Mouse (Mus musculus) splenic B cell, adult 2 months (primary cell): Measurements from ENCODE around the gene Tmem128.

Experiments used
- DNase-seq: peaks from one replicate; pipeline ENCODE4 v3.0.0-alpha.2; 2011; ENCODE audit warnings: low read depth, low spot score
- H3K27me3 ChIP-seq: 2 replicates; pipeline ENCODE4 v1.6.1; 2012; ENCODE audit warnings: mild to moderate bottlenecking, low read length, moderate library complexity, mixed read lengths; ENCODE audit not compliant: control insufficient read depth, poor library complexity, insufficient read depth, severe bottlenecking
- H3K36me3 ChIP-seq: 2 replicates; pipeline ENCODE4 v1.6.1; 2012; ENCODE audit warnings: mild to moderate bottlenecking, low read length, moderate library complexity, mixed read lengths; ENCODE audit not compliant: control insufficient read depth, poor library complexity, insufficient read depth, severe bottlenecking

The Tmem128 gene

DNA sequence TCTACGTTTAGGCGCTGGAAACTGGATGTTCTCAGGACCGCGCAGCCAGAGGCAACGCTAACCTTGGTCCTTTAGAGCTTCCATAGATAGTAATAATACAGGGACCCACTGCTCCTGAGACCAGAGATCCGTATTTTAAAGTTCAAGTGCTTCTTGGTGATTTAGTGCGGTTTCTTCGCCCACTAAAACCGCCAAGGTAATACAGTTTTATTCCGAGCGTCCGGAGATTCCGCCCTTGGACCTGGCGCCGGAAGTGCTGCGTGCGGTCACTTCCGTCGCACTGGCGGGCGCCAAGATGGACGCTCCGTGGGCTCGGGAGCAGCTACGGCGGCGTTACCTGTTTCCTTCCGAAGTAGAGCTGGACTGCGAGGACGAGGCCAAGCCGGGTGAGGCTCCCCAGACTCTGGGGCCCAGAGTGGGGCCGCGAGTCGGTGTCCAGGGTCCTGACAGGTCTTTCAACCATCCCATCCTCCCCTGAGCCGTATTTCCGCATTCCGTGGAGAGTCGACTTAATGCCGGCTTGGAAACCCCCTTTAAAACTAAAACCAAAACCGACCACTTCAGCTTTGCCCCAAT lies at the start of gene Tmem128:
Gene Tmem128, plus strand, starts transcription at position 79 of the 576 bp plus-strand sequence.
- H3K36me3 ChIP-seq, result peaks cover 4% of the 10 kb centered on the region
- no peaks in the 10 kb centered on the region for H3K27me3 ChIP-seq
- DNase-seq, result peak; percentile 73

DNA sequence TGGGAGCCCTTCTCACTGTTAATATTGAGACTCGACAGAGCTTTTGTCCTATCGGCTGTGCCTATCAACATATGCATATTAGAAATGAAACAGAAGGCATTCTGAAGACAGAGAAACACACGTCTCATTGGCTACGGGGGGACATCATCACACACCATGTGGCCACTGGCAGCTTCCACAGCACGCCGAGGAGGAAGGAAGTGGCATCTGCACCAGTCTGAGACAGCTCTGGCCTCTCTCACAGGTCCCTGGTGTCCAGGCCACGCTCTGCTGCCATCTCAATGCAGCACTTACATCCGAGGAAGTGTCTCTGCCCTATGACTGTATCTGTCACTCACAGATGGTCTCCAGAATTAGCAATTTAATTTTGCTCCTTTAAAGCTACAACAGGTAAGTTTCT lies 48.3 kb upstream of the Tmem128 start:
- peaks cover 3% of the 10 kb centered on the region for H3K36me3 ChIP-seq
- peak; percentile 88 for DNase-seq
- no peaks in the 10 kb centered on the region for H3K27me3 ChIP-seq

DNA sequence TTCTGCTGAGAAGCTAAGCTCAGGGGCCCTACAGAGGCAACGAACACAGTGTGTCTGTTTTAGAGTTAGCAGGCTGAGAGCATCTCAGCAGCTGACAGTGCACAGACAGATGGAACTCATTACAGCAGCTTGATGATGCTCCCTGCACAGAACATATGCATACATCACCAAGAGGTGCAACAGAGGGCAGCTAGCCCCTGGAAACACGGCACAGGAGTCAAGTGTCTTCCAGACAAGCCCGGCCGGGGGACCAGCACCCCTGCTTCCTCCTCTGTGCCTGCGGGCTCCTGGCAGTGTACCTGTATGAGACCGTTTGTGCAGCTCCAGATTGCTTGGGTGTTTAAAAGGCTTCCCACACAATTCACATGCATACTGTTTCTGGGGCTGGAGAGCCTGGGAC lies 47.0 kb upstream of the Tmem128 start:
- Histone ChIP-seq H3K27me3 (no peaks in the 10 kb centered on the region), H3K36me3 (no peaks in the 10 kb centered on the region; the same call in none of the 2 replicates)
- DNase-seq, result no peak

DNA sequence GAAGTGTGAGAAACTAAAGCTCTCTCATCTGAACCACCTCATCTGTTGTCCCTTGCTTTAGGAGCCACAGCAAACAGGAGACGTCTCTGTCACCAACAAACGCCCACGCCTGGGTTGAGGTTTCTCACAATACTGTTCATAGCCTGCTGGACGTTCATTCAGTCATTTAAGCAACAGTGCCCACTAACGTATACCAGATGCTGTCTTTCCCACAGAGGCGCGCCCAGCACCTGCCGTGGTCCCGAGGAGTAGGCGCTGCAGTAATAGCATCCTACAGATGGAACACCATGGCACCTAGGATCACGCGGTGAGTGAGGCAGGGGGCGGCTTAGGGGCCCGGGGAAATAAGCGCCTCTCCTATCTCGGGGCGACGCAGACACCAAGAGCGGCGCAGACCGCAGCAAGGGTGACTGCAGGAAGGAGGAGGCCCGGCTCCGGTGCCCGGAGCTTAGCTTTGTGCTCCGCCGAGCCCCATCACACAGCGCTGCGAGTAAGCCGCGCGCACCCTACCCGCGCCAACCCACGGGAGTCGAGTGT lies 40.1 kb upstream of the Tmem128 start:
- DNase-seq, result peak; percentile 42

DNA sequence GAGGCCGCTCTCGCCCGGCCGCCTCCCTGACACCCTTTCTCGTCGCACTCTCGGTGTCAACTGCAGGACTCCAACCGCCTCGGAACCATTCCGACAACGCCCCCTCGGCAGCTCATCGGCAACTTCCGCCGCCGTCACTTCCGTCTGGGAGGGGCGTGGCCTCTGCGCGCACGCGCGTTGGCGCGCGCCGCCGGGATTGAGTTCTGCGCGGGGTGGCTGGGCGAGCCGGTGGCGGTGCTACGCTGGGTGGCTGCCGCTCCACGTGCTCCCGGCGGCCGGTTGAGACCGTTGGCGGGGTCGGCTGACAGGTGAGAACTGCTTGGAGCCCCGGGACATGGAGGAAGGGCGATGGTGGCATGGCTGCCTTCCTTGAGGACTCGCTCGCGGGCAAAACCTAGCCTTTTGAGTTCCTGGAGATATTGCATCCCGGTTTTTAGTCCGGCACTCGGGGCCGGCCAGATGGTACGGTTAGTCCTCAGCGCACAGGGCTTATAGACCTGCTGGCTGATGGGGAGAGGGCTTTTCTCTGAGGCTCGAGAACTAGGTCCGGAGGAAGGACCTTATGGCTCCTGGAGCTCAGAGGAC lies 39.6 kb upstream of the Tmem128 start, which contains the start of the genes Zbtb49 and Lyar:
Gene Zbtb49, minus strand, starts transcription at position 130 of the 585 bp plus-strand sequence.
Gene Lyar, plus strand, starts transcription at position 143 of the 585 bp plus-strand sequence.
- DNase-seq, result peak; percentile 95
- Histone ChIP-seq H3K27me3 (no peaks in the 10 kb centered on the region), H3K36me3 (no peaks in the 10 kb centered on the region)

More for the DNA sequence above, 40.1 kb upstream of the Tmem128 start:
- no peaks in the 10 kb centered on the region for H3K36me3 ChIP-seq
- no peaks in the 10 kb centered on the region for H3K27me3 ChIP-seq

DNA sequence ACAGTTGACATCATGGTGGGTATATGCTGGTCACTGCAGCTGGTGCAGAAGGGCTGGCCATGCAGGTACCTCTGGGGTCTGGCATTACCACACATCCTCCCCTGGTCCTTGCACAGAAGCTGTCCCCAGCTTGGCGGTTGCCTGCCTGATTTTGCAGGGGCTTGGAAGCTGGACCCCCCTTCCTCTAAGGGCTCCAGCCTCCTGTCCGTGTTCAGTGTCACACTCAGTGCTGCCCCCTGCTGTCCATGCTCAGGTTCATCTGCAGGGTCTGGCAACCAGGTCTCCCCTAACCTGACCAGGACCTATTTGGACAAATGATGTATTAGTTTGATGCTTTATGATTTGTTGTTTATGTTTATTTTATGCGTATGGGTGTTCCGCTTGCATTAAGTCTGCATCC lies 24.6 kb upstream of the Tmem128 start:
- peak; percentile 80 for DNase-seq
- no peaks in the 10 kb centered on the region for H3K27me3 ChIP-seq
- H3K36me3 ChIP-seq, result peaks cover 7% of the 10 kb centered on the region; the same call in 1 of the 2 replicates

DNA sequence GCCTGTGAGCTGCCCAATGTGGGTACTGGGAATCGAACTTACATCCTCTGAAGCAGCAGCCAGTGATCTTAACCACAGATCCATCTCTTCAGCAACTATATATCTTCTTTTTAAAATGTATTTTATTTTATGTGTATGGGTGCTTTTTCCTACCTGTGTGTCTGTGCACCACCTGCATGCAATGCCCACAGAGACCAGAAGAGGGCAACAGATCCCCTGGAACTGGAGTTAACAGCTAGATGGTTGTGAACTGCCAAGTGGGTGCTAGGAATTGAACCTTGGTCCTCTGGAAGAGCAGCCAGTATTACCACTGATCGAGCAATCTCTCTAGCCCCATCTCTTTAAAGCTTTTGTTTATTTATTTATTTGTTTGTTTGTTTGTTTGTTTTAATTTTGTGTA lies 23.4 kb upstream of the Tmem128 start:
- Histone ChIP-seq H3K27me3 (no peaks in the 10 kb centered on the region), H3K36me3 (peaks cover 5% of the 10 kb centered on the region; the same call in 1 of the 2 replicates)
- no peak for DNase-seq

DNA sequence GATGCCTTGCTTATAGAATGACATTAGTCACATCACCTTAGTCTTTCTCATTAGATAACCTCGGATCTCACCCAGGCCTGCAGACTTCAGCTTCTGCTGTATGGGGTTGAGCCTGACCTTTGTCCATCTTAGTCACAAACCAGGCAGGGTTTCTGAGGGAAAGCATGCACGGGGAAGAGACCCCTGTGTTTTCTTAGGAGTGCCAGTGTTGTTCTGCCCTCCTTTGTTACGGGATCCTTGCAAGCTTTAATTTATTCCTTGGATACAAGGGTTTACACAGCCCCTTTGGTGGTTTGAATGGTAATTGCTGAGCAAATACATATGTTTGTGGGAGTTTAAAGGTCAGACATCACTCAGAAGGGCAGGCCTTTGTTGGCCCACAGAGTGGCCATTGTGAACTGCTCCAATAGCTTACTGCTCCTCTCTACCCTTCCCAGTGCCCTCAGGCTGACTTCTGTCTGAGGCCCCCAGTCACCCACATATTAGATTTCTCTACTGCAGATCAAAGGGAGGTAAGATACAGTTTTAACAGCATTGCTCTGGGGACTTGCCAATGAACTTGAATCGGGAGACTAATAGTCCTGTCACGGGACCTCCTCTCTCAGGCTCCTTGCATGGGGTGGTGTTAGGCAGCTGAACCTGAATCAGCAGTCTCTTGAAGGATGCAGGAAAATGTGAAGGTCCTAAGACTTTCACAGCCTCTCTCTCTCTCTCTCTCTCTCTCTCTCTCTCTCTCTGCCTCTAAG lies 19.1 kb upstream of the Tmem128 start:
- no peaks in the 10 kb centered on the region for H3K27me3 ChIP-seq
- H3K36me3 ChIP-seq, result no peaks in the 10 kb centered on the region
- no peak for DNase-seq

DNA sequence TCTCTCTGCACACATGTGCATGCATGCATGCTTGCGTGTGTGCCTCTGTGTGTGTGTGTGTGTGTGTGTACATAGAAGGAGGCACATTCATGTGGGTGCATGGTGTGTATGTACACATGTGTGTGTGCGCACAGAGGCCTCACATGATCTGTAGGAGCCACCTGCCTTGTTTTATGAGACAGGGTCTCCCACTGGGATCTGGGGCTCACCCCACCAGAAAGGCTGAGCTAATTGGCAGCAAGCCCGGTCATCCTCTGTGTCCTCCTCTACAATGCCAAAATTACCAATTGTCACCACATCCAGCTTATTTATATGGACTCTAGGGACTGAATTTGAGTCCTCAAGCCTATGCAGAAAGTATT lies 18.5 kb upstream of the Tmem128 start:
- no peaks in the 10 kb centered on the region for H3K27me3 ChIP-seq
- H3K36me3 ChIP-seq, result no peaks in the 10 kb centered on the region

DNA sequence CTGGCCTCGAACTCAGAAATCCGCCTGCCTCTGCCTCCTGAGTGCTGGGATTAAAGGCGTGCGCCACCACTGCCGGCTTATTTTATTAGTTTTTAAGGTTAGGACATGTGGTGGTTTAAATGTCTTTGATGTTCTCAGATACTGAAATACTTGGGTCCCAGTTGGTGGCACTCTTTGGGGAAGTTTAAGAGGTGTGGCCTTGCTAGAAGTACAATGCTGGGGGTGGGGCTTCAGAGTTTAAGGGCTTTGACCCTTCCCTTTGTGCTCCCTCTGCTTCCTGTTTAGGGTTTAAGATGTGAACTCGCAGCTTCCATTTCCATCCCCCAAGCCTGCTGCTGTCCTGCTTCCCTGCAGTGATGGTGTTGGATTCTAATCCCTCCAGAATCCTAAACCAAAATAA lies 18.0 kb upstream of the Tmem128 start:
- Histone ChIP-seq H3K36me3 (no peaks in the 10 kb centered on the region), H3K27me3 (no peaks in the 10 kb centered on the region)
- DNase-seq, result no peak

More for the DNA sequence above, 18.5 kb upstream of the Tmem128 start:
- DNase-seq, result no peak

DNA sequence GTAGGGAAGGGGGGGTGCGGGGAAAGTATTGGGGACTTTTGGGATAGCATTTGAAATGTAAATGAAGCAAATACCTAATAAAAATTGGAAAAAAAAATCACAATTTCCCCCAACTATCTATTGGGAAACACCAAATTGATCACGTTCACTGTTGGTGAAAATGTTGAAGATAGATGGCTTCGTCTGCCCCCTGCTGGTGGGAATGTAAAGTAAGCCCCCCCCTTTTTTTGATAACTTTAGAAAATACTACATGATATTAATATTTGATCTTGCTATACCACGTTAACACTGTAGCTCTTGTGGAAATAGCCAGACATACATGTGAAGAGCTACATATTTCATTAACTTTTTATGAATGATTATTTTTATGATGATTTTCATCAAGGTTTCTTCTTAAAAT lies 4.8 kb upstream of the Tmem128 start:
- H3K36me3 ChIP-seq, result no peaks in the 10 kb centered on the region
- peak; percentile 58 for DNase-seq
- H3K27me3 ChIP-seq, result no peaks in the 10 kb centered on the region

DNA sequence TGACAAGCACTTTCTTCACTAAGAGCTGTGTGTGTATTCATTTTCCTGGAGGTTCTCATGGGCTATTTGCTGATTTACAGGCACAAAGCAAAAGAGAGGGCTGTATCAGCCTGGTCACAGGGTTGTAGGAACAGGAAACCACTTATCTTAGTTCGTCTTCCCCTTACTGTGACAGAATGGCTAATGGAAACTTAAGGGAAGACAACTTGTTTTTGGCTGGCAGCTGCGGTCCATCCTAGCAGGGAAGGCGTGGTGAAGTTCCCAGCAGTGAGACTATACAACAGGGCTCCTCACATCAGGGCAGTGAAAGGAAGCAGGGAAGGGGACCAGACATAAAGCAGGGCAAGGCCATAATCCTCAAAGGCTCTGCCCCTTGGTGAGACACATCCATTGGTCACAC lies 4.3 kb upstream of the Tmem128 start:
- no peaks in the 10 kb centered on the region for H3K36me3 ChIP-seq
- no peaks in the 10 kb centered on the region for H3K27me3 ChIP-seq
- DNase-seq, result no peak

DNA sequence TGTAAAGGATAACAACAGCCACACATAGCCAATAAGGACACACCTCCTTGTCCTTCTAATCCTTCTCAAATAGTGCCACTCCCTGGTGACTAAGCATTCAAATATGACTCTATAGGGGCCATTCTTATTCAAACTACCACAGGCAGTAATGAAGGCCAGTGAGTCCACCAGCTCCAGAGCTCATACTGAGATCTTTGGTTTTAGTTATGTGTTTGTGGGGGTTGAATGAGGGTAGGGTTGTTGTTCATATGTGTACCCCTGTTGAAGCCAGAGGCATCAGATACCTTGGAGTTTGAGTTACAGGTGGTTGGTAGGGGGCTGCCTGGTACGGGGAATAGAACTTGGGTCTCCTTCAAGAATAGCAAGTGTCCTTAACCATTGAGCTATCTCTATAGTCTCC lies 3.4 kb upstream of the Tmem128 start:
- no peaks in the 10 kb centered on the region for H3K36me3 ChIP-seq
- no peaks in the 10 kb centered on the region for H3K27me3 ChIP-seq
- no peak for DNase-seq

DNA sequence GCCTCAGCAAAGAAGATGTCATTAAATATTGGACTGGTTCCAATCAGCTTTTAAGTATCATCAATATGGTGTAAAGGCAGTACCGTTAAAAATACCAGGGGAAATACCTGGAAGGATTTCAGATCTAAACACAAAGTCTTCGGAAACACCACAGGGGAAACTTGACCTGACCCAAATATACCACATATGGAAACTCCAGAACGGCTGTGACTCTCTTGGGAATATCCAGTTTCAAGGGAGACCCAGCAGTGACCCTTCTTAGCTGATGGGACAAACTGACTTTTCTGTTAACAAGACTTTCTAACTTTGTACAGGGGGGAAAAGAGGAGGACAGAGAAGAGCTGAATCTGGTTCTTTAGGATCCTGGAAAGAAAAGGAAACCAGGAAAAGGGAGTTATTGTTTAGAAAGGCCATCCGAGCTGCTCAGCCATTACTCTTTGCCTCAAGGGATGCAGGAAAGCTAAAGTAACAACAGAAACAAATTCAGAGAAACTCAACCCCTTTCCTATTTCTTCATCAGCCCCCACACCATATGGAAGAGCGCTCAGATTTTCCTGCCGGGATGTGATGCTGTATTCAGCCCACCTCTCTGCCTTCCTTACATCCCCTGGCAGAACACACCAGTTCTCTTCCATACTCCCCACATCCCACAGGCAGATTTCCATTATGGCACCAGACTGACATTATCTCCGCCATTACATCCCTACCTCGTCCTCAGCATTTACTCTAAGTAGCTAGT lies 1.8 kb upstream of the Tmem128 start:
- H3K36me3 ChIP-seq, result peaks cover 3% of the 10 kb centered on the region; the same call in 1 of the 2 replicates
- no peak for DNase-seq
- H3K27me3 ChIP-seq, result no peaks in the 10 kb centered on the region
